Mouse (Mus musculus): Measurements from ENCODE around the gene Olfr620.

Olfr620 gene

GRCm38 (mm10) chr7:103612434-103612833 lies at the start of gene Olfr620:
Gene Olfr620 (minus strand): TSS chr7:103612534.
- DNase-seq (ENCODE audit: low read depth, low spot score), result no peak

- DNase-seq (ENCODE audit: low read depth, low spot score), result no peak
Observed at GRCm38 (mm10) chr7:103644070-103644469, 31.7 kb upstream of the Olfr620 start.

- DNase-seq (ENCODE audit: low read depth, low spot score), result no peak
Observed at GRCm38 (mm10) chr7:103642602-103643001, 30.3 kb upstream of the Olfr620 start, which contains the start of gene Olfr622. Gene Olfr622 (minus strand): TSS chr7:103642702.

DNA sequence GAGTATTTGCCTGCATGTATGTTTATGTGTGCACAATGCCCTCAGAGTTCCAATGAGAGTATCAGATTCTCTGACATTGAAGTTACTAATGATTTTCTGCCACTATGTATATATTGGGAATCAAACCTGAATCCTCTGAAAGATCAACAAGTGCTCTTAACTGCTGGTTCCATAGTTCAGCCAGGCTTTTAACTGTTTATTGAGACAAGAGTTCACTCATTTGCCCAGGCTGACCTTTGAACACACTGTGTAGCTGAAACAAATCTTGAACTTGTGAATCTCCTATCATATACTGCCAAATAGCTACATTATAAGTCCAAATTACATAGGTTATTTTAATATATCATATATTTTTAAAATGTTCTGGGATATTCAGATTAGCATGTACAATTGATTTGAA lies 24.5 kb upstream of the Olfr620 start:
- no peak for DNase-seq (ENCODE audit: low read depth, low spot score)

DNA sequence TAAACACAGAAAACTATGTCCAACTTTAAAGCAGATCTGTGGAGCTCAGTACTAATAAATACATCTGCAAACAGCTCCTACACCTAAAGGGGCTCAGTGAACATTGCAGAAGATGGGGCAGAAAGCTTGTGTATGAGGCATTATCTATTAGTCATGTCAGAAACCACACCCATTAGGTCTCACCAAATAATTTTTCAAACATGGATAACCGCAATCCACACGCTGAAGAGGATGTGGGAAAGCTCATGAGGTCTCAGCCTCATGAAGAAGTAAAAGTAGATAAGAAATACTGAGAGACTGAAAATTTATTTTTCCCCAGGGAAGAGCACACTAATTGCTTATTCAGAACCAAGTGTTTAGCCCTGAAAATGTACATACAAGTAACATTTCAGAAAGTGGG lies 4.9 kb downstream of the Olfr620 start:
- no peak for DNase-seq (ENCODE audit: low read depth, low spot score)

- DNase-seq (ENCODE audit: low read depth, low spot score), result no peak
Observed at GRCm38 (mm10) chr7:103600275-103600674, 12.1 kb downstream of the Olfr620 start, which contains the start of gene Olfr619. Gene Olfr619 (plus strand): TSS chr7:103600575.

- DNase-seq (ENCODE audit: low read depth, low spot score), result no peak
Observed at GRCm38 (mm10) chr7:103589803-103590202, 22.5 kb downstream of the Olfr620 start, which contains the start of gene Olfr618. Gene Olfr618 (plus strand): TSS chr7:103590103.

DNA sequence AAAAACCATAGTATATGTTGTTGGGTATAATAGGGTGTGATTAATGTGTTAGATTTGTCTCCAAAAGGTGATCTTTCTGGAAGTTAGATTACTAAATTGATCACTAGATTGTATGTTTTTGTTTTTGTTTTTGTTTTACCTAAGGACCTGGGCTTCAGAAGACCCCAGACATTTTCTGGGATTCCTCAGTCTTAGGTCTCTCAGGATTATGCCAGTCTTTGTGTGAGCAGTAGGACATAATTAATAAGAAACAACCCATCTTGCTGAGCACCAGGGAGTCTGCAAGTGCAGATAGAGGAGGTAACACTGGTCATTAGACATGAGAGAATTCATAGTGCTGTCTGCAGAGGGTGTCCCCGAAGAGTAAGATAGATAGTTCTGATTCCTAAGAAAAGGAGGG lies 39.6 kb downstream of the Olfr620 start, which contains the start of gene Olfr617:
Gene Olfr617, plus strand, starts transcription at position 301 of the 400 bp plus-strand sequence.
- no peak for DNase-seq (ENCODE audit: low read depth, low spot score)

- DNase-seq (ENCODE audit: low read depth, low spot score), result no peak
Observed at GRCm38 (mm10) chr7:103569043-103569442, 43.3 kb downstream of the Olfr620 start, which contains the start of gene Olfr616. Gene Olfr616 (minus strand): TSS chr7:103569143.

- DNase-seq (ENCODE audit: low read depth, low spot score), result no peak
Observed at GRCm38 (mm10) chr7:103555779-103556178, 56.6 kb downstream of the Olfr620 start, which contains the start of gene Olfr615. Gene Olfr615 (plus strand): TSS chr7:103556079.

Measured in skeletal muscle tissue, adult 2 months (tissue).